Mouse (Mus musculus) forebrain, embryonic 16.5 days (tissue): ENCODE results near the gene Tcf12. TPM values are rescaled to one million over a fixed set of nuclear protein-coding genes. Genes with fewer than 3 reads are reported as not detected.

Source experiments
- ATAC-seq: fragments of 200-750 bp; cut with Nextera tagmentation; 2 replicates; pipeline ENCODE4 v1.8.0; 2017; ENCODE audit warnings: mild to moderate bottlenecking, moderate library complexity
- H3K27ac ChIP-seq: fragments of 300-500 bp; sonication (generic); 2 replicates; pipeline ENCODE4 v1.5.1; 2014; ENCODE audit warnings: low read length, control low read depth
- H3K27me3 ChIP-seq: fragments of 300-500 bp; sonication (generic); replicated peaks from 2 replicates; pipeline ENCODE4 v1.6.1; 2014; ENCODE audit warnings: low read length; ENCODE audit not compliant: control insufficient read depth, insufficient read depth
- H3K36me3 ChIP-seq: fragments of 300-500 bp; sonication (generic); 2 replicates; pipeline ENCODE4 v1.6.1; 2014; ENCODE audit not compliant: control insufficient read depth, insufficient read depth
- H3K4me1 ChIP-seq: fragments of 300-500 bp; sonication (generic); replicated peaks from 2 replicates; pipeline ENCODE4 v1.6.1; 2014; ENCODE audit warnings: low read length; ENCODE audit not compliant: control insufficient read depth, insufficient read depth
- H3K4me2 ChIP-seq: fragments of 300-500 bp; sonication (generic); 2 replicates; pipeline ENCODE4 v1.6.1; 2014; ENCODE audit warnings: mild to moderate bottlenecking, low read length, control low read depth
- H3K4me3 ChIP-seq: fragments of 300-500 bp; sonication (generic); replicated peaks from 2 replicates; pipeline ENCODE4 v1.5.1; 2014; ENCODE audit warnings: mild to moderate bottlenecking, low read length, control low read depth
- H3K9ac ChIP-seq: fragments of 300-500 bp; sonication (generic); replicated peaks from 2 replicates; pipeline ENCODE4 v1.6.1; 2014; ENCODE audit warnings: low read depth, low read length, control low read depth
- H3K9me3 ChIP-seq: fragments of 300-500 bp; sonication (generic); 2 replicates; pipeline ENCODE4 v1.6.1; 2016; ENCODE audit warnings: low read length; ENCODE audit not compliant: control insufficient read depth
- WGBS: fragments of 180-500 bp; shearing (Covaris S2); extraction: QIAGEN DNeasy Blood & Tissue Kit; methylation state at CpG from one replicate; pipeline ENCODE4 v1.1.7; 2014; 5-methylcytosine and 5-hydroxymethylcytosine counted together
- polyA plus RNA-seq: library from polyadenylated mRNA; unstranded; fragments of >200 nt; fragmentation: Nextera tagmentation; extraction: Ambion mirVana; gene quantifications from 2 replicates; pipeline ENCODE4 v1.2.1, GENCODE M21; 2015

Gene Tcf12
- polyA plus RNA-seq, 1 experiment from 2014 or later: 52.0 TPM

DNA sequence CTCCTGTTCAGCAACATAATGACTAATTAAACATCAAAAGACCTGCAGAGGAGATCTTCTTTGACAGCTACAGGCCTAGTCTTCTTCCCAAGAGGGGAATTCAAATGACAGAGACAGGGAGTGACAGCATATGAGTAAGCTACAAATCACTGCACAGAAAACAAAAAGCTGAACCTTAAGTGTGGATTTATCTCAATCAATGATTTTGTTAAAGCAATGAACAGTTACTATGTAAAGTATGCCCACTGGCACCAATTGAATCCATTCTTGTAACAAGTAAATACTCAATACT lies 195.1 kb downstream of the Tcf12 start:
- no peak overlapping the region for H3K4me2 ChIP-seq
- H3K4me3 ChIP-seq: no peak overlapping the region
- no peak for ATAC-seq
- H3K27ac ChIP-seq: peak overlapping the region; percentile 7; the same call in 1 of the 2 replicates
- H3K9ac ChIP-seq: no peak overlapping the region
- no peaks in the 10 kb centered on the region for H3K27me3 ChIP-seq
- no peaks in the 10 kb centered on the region for H3K36me3 ChIP-seq
- no peaks in the 10 kb centered on the region for H3K9me3 ChIP-seq
- peaks cover 13% of the 10 kb centered on the region for H3K4me1 ChIP-seq

- ATAC-seq: peak; percentile 69
- H3K36me3 ChIP-seq: no peaks in the 10 kb centered on the region
- no peaks in the 10 kb centered on the region for H3K9me3 ChIP-seq
- no peak overlapping the region for H3K4me2 ChIP-seq
- H3K27ac ChIP-seq: peak overlapping the region; percentile 7; the same call in 1 of the 2 replicates
- 9% methylated on average over 6 of the region's 6 CpGs for WGBS
- H3K9ac ChIP-seq: no peak overlapping the region
- H3K4me3 ChIP-seq: no peak overlapping the region
- no peaks in the 10 kb centered on the region for H3K27me3 ChIP-seq
- peaks cover 13% of the 10 kb centered on the region for H3K4me1 ChIP-seq
Observed at GRCm38 (mm10) chr9:71915871-71916661, 195.6 kb downstream of the Tcf12 start.

DNA sequence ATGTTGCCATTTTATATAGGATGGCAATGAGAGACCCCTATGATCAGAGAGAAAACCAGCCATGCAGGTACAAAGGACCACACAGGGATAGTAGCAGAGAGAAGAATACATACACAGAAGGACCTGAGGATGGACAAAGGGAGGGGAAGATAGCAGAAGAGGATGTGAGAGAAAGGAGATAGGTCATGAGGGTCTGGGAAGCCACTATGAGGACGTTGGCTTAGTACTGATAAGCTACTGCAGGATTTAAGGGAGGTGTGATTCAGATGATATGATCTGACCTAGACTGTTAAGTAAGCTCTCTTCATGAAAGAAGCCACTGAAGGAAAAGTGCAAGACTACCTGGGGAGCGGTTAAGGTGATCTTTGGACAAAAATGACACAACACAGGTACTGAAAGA lies 205.1 kb downstream of the Tcf12 start:
- WGBS: 90% methylated on average over 2 of the region's 2 CpGs
- no peak overlapping the region for H3K4me2 ChIP-seq
- ATAC-seq: no peak

DNA sequence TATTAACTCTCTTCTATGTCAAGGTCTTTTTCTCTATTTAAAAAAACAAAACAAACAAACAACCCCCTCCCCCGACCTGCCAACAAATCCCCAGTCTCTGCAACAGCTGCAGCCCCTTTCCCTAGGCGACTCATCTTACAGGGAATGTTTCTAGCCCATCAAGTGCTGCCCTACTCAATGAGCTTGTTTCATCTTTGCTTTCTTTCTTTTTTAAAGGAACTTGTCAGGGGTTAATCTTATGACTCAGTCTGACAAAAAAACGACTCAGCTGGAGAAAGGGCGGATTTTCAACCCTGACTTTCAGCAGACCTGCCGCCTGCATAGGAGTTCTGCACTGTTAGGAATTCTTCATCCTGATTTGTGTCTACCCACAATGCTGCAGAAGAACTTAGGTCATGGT lies 212.8 kb downstream of the Tcf12 start:
- Histone ChIP-seq H3K4me1 (peaks cover 19% of the 10 kb centered on the region), H3K36me3 (no peaks in the 10 kb centered on the region; the same call in 1 of the 2 replicates), H3K4me3 (no peak overlapping the region), H3K9ac (no peak overlapping the region), H3K4me2 (no peak overlapping the region), H3K27me3 (no peaks in the 10 kb centered on the region), H3K9me3 (no peaks in the 10 kb centered on the region), H3K27ac (no peak overlapping the region)
- 24% methylated on average over 5 of the region's 5 CpGs for WGBS
- ATAC-seq: no peak

More for the DNA sequence above, 205.1 kb downstream of the Tcf12 start:
- H3K9ac ChIP-seq: no peak overlapping the region
- no peaks in the 10 kb centered on the region for H3K4me1 ChIP-seq
- H3K9me3 ChIP-seq: no peaks in the 10 kb centered on the region
- H3K4me3 ChIP-seq: no peak overlapping the region
- no peak overlapping the region for H3K27ac ChIP-seq
- H3K27me3 ChIP-seq: no peaks in the 10 kb centered on the region
- H3K36me3 ChIP-seq: no peaks in the 10 kb centered on the region; the same call in 1 of the 2 replicates

DNA sequence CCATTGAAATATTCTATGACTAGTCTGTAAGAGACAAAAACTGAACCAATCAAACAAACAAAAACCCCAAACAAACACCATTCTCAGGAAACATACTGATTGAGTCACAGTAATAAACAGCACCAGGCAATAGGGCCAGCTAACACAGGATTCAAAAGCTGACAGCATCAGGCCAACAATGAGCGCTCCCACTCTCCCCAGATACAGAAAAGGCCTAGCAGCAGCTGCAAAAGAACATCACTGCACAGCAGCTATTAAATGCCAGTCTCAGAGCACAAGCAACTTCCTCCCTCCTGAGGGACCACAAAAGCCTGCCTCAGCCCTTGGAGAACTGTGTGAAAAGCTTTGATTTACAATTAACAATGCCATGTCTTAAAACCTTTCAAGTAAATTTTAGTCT lies 214.3 kb downstream of the Tcf12 start:
- 3% methylated on average over 1 of the region's 1 CpGs for WGBS
- no peak overlapping the region for H3K4me2 ChIP-seq
- no peak overlapping the region for H3K4me3 ChIP-seq
- H3K9ac ChIP-seq: no peak overlapping the region
- no peaks in the 10 kb centered on the region; the same call in 1 of the 2 replicates for H3K36me3 ChIP-seq
- peak; percentile 83 for ATAC-seq
- H3K4me1 ChIP-seq: peaks cover 19% of the 10 kb centered on the region
- no peaks in the 10 kb centered on the region for H3K27me3 ChIP-seq
- H3K9me3 ChIP-seq: no peaks in the 10 kb centered on the region
- H3K27ac ChIP-seq: peak overlapping the region; percentile 60

DNA sequence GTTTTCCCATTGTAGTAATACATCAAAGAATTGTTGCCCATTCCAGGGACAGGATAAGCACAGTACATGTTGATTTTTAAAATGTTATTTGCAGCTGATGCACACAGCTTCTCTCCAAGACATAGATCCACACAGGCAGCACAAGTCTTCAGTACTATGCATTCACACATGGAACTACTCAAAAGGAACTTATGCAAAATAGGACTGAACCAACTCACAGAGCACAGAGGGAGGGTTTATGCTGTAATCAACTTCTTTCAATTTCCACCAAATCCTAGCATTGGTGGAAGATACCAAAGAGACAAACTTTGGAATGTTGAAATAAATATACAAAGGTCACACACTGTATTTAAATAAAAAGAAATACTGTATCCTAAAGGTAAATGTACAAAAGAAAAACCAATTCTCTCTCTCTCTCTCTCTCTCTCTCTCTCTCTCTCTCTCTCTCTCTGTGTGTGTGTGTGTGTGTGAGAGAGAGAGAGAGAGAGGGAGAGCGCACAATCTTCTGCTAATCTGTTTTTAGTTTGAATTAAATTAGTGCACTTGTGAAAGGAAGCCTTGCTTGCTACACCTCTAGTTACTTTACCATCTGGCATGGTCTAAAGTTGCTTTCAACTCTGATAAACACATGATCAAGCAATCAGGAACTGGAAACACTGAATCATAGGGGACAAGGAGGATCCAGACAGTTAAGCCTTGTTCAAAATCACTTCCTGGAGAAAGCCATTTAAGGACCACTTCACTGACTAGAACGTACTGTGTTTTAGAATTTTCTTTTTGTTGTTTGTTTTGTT lies 215.5 kb downstream of the Tcf12 start:
- Histone ChIP-seq H3K27me3 (no peaks in the 10 kb centered on the region), H3K4me2 (peak overlapping the region; percentile 9; the same call in 1 of the 2 replicates), H3K4me3 (peak overlapping the region; percentile 14; the same call in 1 of the 2 replicates), H3K27ac (peak overlapping the region; percentile 33), H3K9me3 (no peaks in the 10 kb centered on the region), H3K9ac (no peak overlapping the region), H3K36me3 (no peaks in the 10 kb centered on the region), H3K4me1 (peaks cover 19% of the 10 kb centered on the region)
- WGBS: 7% methylated on average over 2 of the region's 2 CpGs
- ATAC-seq: peak; percentile 87

DNA sequence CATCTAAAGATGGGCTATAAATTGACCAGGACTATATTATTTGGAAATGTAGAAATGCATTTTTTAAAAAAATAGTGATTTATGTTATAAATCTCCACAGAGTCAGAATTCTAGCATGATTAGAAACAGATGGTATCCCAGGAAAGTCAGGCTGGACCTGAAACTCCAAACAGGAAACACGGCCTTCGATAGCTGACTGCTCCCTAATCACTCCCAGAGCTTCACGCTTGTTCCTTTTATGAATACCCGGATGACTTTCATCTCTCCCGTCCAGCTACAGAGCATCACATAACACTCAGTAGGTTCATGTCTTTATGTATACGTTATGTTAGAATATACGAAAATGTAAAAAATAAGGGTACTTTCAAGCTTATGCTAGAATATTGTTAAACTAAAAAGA lies 216.4 kb downstream of the Tcf12 start:
- H3K9me3 ChIP-seq: no peaks in the 10 kb centered on the region
- H3K36me3 ChIP-seq: no peaks in the 10 kb centered on the region
- peaks cover 19% of the 10 kb centered on the region for H3K4me1 ChIP-seq
- ATAC-seq: no peak
- no peaks in the 10 kb centered on the region for H3K27me3 ChIP-seq
- no peak overlapping the region for H3K27ac ChIP-seq
- no peak overlapping the region for H3K9ac ChIP-seq
- H3K4me2 ChIP-seq: 0 out of 2 replicates have a peak overlapping the region, but pooled peaks have one; percentile 16
- WGBS: 36% methylated on average over 7 of the region's 7 CpGs
- H3K4me3 ChIP-seq: 0 out of 2 replicates have a peak overlapping the region, but pooled peaks have one; percentile 5

GRCm38 (mm10) chr9:71894943-71895286 lies 216.8 kb downstream of the Tcf12 start:
- peak overlapping the region; percentile 40 for H3K4me2 ChIP-seq
- H3K9ac ChIP-seq: no peak overlapping the region
- H3K27me3 ChIP-seq: no peaks in the 10 kb centered on the region
- peak overlapping the region; percentile 34 for H3K4me3 ChIP-seq
- H3K4me1 ChIP-seq: peaks cover 19% of the 10 kb centered on the region
- 71% methylated on average over 7 of the region's 7 CpGs for WGBS
- H3K36me3 ChIP-seq: no peaks in the 10 kb centered on the region
- ATAC-seq: no peak
- H3K9me3 ChIP-seq: no peaks in the 10 kb centered on the region
- no peak overlapping the region for H3K27ac ChIP-seq

DNA sequence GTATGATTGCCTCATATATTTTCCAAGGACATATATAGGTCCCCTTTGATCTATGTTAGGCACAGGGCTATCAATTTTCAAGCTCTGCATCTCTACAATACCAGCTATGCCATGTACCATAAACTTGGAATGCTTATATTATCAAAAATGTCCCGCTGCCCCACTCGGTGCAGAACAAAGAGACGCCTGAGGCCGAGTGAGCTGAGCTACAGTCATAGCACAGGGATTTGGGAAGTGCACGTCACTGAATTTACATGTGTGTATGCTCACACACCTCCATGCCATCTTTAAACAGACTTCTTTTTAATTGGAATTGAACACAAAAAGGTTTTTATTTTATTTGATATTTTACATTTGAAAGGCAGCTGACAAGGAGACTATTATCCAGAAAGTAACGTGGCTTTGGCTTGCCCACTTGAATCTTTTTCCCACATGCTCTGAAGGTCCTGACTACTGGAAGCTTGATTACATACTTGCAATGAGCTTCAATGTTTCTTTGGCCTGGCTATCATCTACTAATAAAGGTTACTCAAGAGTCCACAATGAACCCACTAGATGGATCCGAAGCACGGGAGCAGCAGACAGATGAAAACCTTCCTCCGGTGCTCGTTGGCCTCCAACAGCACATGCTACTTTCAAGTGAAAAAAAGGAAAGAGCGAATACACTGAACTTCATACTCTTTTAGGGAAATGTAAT lies 217.3 kb downstream of the Tcf12 start:
- H3K4me3 ChIP-seq: peak overlapping the region; percentile 34
- no peak for ATAC-seq
- WGBS: 37% methylated on average over 11 of the region's 11 CpGs

More for the DNA sequence above, 217.3 kb downstream of the Tcf12 start:
- H3K27me3 ChIP-seq: no peaks in the 10 kb centered on the region
- no peaks in the 10 kb centered on the region for H3K36me3 ChIP-seq
- no peak overlapping the region for H3K27ac ChIP-seq
- no peaks in the 10 kb centered on the region for H3K9me3 ChIP-seq
- peaks cover 19% of the 10 kb centered on the region for H3K4me1 ChIP-seq
- peak overlapping the region; percentile 30; the same call in 1 of the 2 replicates for H3K9ac ChIP-seq
- peak overlapping the region; percentile 40 for H3K4me2 ChIP-seq
